Mouse (Mus musculus) granulocyte monocyte progenitor cell, adult 5-6 weeks (primary cell): ENCODE data around the gene Zkscan14. TPM values are rescaled to one million over a fixed set of nuclear protein-coding genes. Genes with fewer than 3 reads are reported as not detected.

Experiments used
- total RNA-seq, 2 experiments: library from RNA; stranded (forward) in 1 of 2; stranded (reverse) in 1 of 2; fragments of 200-712, 200-1000 nt in 1 of 2; fragments of >200 nt in 1 of 2; fragmentation: Nextera tagmentation in 1 of 2; gene quantifications; 2 replicates each; pipeline ENCODE4 v1.2.3; 2014 to 2017

The Zkscan14 gene
- total RNA-seq, 2 experiments from 2014 or later: 1.6 to 21.1 TPM

Other genes starting within 250 kb of the Zkscan14 start
- gene Smurf1, start 236.0 kb downstream of the Zkscan14 start, total RNA-seq (2014; fragmentation: Nextera tagmentation): 2.0 and 5.9 TPM in 2 replicates
- 3.4 and 4.6 TPM in 2 replicates for gene Smurf1, start 236.0 kb downstream of the Zkscan14 start, total RNA-seq (2017)
- gene Gm4871, start 169.1 kb downstream of the Zkscan14 start, total RNA-seq (2014; fragmentation: Nextera tagmentation): not detected in 2 replicates
- gene Gm4871, start 169.1 kb downstream of the Zkscan14 start, total RNA-seq (2017): not detected in 2 replicates
- gene 1700018F24Rik, start 158.9 kb downstream of the Zkscan14 start, total RNA-seq (2014; fragmentation: Nextera tagmentation): not detected in 2 replicates
- not detected in 2 replicates for gene 1700018F24Rik, start 158.9 kb downstream of the Zkscan14 start, total RNA-seq (2017)
- gene Arpc1a, start 118.0 kb downstream of the Zkscan14 start, total RNA-seq (2014; fragmentation: Nextera tagmentation): 76.8 and 81.1 TPM in 2 replicates
- 42.0 and 48.1 TPM in 2 replicates for gene Arpc1a, start 118.0 kb downstream of the Zkscan14 start, total RNA-seq (2017)
- gene Kpna7, start 117.8 kb downstream of the Zkscan14 start, total RNA-seq (2014; fragmentation: Nextera tagmentation): not detected in 2 replicates
- not detected in 2 replicates for gene Kpna7, start 117.8 kb downstream of the Zkscan14 start, total RNA-seq (2017)
- gene Arpc1b, start 87.7 kb downstream of the Zkscan14 start, total RNA-seq (2014; fragmentation: Nextera tagmentation): 404 and 492 TPM in 2 replicates
- 197 and 242 TPM in 2 replicates for gene Arpc1b, start 87.7 kb downstream of the Zkscan14 start, total RNA-seq (2017)
- gene Pdap1, start 61.6 kb downstream of the Zkscan14 start, total RNA-seq (2014; fragmentation: Nextera tagmentation): 59.3 and 90.3 TPM in 2 replicates
- gene Pdap1, start 61.6 kb downstream of the Zkscan14 start, total RNA-seq (2017): 92.6 and 159 TPM in 2 replicates
- gene Bud31, start 61.5 kb downstream of the Zkscan14 start, total RNA-seq (2014; fragmentation: Nextera tagmentation): 108 and 163 TPM in 2 replicates
- 194 and 205 TPM in 2 replicates for gene Bud31, start 61.5 kb downstream of the Zkscan14 start, total RNA-seq (2017)
- gene Ptcd1, start 34.8 kb downstream of the Zkscan14 start, total RNA-seq (2014; fragmentation: Nextera tagmentation): 9.3 and 10.5 TPM in 2 replicates
- gene Ptcd1, start 34.8 kb downstream of the Zkscan14 start, total RNA-seq (2017): 12.8 and 14.7 TPM in 2 replicates
- 42.2 and 45.3 TPM in 2 replicates for gene Cpsf4, start 34.7 kb downstream of the Zkscan14 start, total RNA-seq (2014; fragmentation: Nextera tagmentation)
- gene Cpsf4, start 34.7 kb downstream of the Zkscan14 start, total RNA-seq (2017): 47.9 and 51.3 TPM in 2 replicates
- 372 and 531 TPM in 2 replicates for gene Atp5j2, start 9.8 kb downstream of the Zkscan14 start, total RNA-seq (2014; fragmentation: Nextera tagmentation)
- 127 and 170 TPM in 2 replicates for gene Atp5j2, start 9.8 kb downstream of the Zkscan14 start, total RNA-seq (2017)
- 6.8 and 8.5 TPM in 2 replicates for gene Zkscan5, start 2.7 kb upstream of the Zkscan14 start, total RNA-seq (2014; fragmentation: Nextera tagmentation)
- 7.9 and 10.1 TPM in 2 replicates for gene Zkscan5, start 2.7 kb upstream of the Zkscan14 start, total RNA-seq (2017)
- gene Zfp655, start 29.8 kb upstream of the Zkscan14 start, total RNA-seq (2014; fragmentation: Nextera tagmentation): 28.2 and 34.0 TPM in 2 replicates
- 33.5 and 37.3 TPM in 2 replicates for gene Zfp655, start 29.8 kb upstream of the Zkscan14 start, total RNA-seq (2017)
- 12.1 and 13.2 TPM in 2 replicates for gene Zscan25, start 78.6 kb upstream of the Zkscan14 start, total RNA-seq (2014; fragmentation: Nextera tagmentation)
- 4.1 and 10.4 TPM in 2 replicates for gene Zscan25, start 78.6 kb upstream of the Zkscan14 start, total RNA-seq (2017)
- gene Cyp3a57, start 143.4 kb upstream of the Zkscan14 start, total RNA-seq (2014; fragmentation: Nextera tagmentation): not detected in 2 replicates
- not detected in 2 replicates for gene Cyp3a57, start 143.4 kb upstream of the Zkscan14 start, total RNA-seq (2017)